10 mouse cellular contexts compared by ENCODE assay signal in genomic region chr3:144628005-144628914, GRCm38 (mm10). TPM values are rescaled to one million over a fixed set of nuclear protein-coding genes. Genes with fewer than 3 reads are reported as not detected.
DNase-seq lines count a peak whose midpoint lies in the region; ATAC-seq lines count a peak whose summit lies in the region.
"Had no signal": no experiment of that assay in that cellular context is flagged by ENCODE, and none has a peak within 500 bp of the region (broad histone marks: within the 10 kb centered on the region; RNA-seq: fewer than 3 reads in every experiment).

No protein-coding gene starts in this region.

- no peak overlapping the region for H3K4me2 ChIP-seq in heart, embryonic 16.5 days (ENCODE audit: low read depth, low read length)
- no peak overlapping the region for H3K4me2 ChIP-seq in kidney, embryonic 16.5 days (replicated peaks; ENCODE audit: low read depth, low read length)
- H3K4me2 ChIP-seq: midbrain, embryonic 11.5 days had no signal

- no peak overlapping the region for H3K4me3 ChIP-seq in heart, embryonic 16.5 days (ENCODE audit: low read length)
- no peak overlapping the region for H3K4me3 ChIP-seq in kidney, embryonic 16.5 days (ENCODE audit: low read length)

- H3K27ac ChIP-seq in heart, embryonic 16.5 days (ENCODE audit: low read length) = peak overlapping the region; percentile 15; the same call in 1 of the 2 replicates
- H3K27ac ChIP-seq in kidney, embryonic 16.5 days (ENCODE audit: low read length) = no peak overlapping the region

- no peaks in the 10 kb centered on the region for H3K36me3 ChIP-seq in heart, embryonic 16.5 days (ENCODE audit: control insufficient read depth, insufficient read depth)
- H3K36me3 ChIP-seq in kidney, embryonic 16.5 days (ENCODE audit: insufficient read depth, low read length) = no peaks in the 10 kb centered on the region

- no peak overlapping the region; the same call in 1 of the 2 replicates for H3K9ac ChIP-seq in heart, embryonic 16.5 days (ENCODE audit: low read length)
- no peak overlapping the region for H3K9ac ChIP-seq in kidney, embryonic 16.5 days (replicated peaks; ENCODE audit: low read length)

- H3K4me1 ChIP-seq in heart, embryonic 16.5 days (ENCODE audit: control insufficient read depth, insufficient read depth, low read length) = peaks cover 7% of the 10 kb centered on the region
- H3K4me1 ChIP-seq in kidney, embryonic 16.5 days (ENCODE audit: insufficient read depth, low read length) = no peaks in the 10 kb centered on the region

- WGBS in heart, embryonic 16.5 days = 33% methylated on average over 11 of the region's 11 CpGs
- 61% methylated on average over 11 of the region's 11 CpGs for WGBS in kidney, embryonic 16.5 days

- no peak for ATAC-seq in heart, embryonic 16.5 days (replicated peaks; ENCODE audit: extremely low read depth, insufficient read depth, low FRiP score)
- ATAC-seq in kidney, embryonic 16.5 days (ENCODE audit: low FRiP score, low TSS enrichment) = no peak

- 0 out of 2 replicates have a peak, but pooled peaks cover 2% of the 10 kb centered on the region for H3K9me3 ChIP-seq in heart, embryonic 16.5 days (replicated peaks; ENCODE audit: control insufficient read depth, low read length)
- H3K9me3 ChIP-seq in kidney, embryonic 16.5 days (ENCODE audit: low read length) = no peaks in the 10 kb centered on the region

- no peaks in the 10 kb centered on the region for H3K27me3 ChIP-seq in heart, embryonic 16.5 days (ENCODE audit: control insufficient read depth, insufficient read depth, low read length)
- H3K27me3 ChIP-seq in kidney, embryonic 16.5 days (ENCODE audit: insufficient read depth, low read length) = no peaks in the 10 kb centered on the region

- intact Hi-C loops in heart, postnatal 36 days (cut with DNase I) = loop anchor here (5.0 kb wide), 1 partner anchor 54 kb away; no protein-coding TSS in a partner anchor

- peak; percentile 28 for DNase-seq in heart, adult 8-10 months (ENCODE audit: low spot score)
- no peak for DNase-seq in heart, postnatal 36 days
- DNase-seq in adrenal gland, adult 8-10 months = peak; percentile 26
- DNase-seq in naive thymus-derived CD4-positive, alpha-beta T cell, adult 2 months (ENCODE audit: low read depth) = peak; percentile 43
- no peak for DNase-seq in ovary, postnatal 36 days (ENCODE audit: low spot score)
- DNase-seq in urinary bladder, postnatal 36 days (ENCODE audit: low spot score in 2 of 2) = no peak
- DNase-seq: gastrocnemius, postnatal 10 days had no signal

RNA-seq across cellular contexts. Expression of gene Selenof, which starts 58.2 kb away (rescaled TPM):
- total RNA-seq in heart, adult 8-10 months (2022) = 100 to 1,000 TPM; 133 to 136 (median 134) TPM
- 100 to 1,000 TPM; 134 to 135 TPM for total RNA-seq in heart, postnatal 36 days (2021)
- 100 to 1,000 TPM; 329 to 408 (median 334) TPM for total RNA-seq in adrenal gland, adult 8-10 months (2022)
- polyA plus RNA-seq in heart, embryonic 16.5 days (2015; fragmentation: Nextera tagmentation; extraction: Ambion mirVana) = 453 and 470 TPM in 2 replicates
- 645 and 709 TPM in 2 replicates for polyA plus RNA-seq in kidney, embryonic 16.5 days (2015; fragmentation: Nextera tagmentation; extraction: Ambion mirVana)

RNA-seq across cellular contexts. Expression of gene Hs2st1, which starts 58.3 kb away (rescaled TPM):
- 1 to 10 TPM; 6.7 to 9.6 (median 7.6) TPM for total RNA-seq in heart, adult 8-10 months (2022)
- 10 to 100 TPM in 1 of 2 experiments, 1 to 10 TPM in 1; 8.8 to 11.2 TPM for total RNA-seq in heart, postnatal 36 days (2021)
- 10 to 100 TPM; 14.7 to 23.9 (median 17.6) TPM for total RNA-seq in adrenal gland, adult 8-10 months (2022)
- polyA plus RNA-seq in heart, embryonic 16.5 days (2015; fragmentation: Nextera tagmentation; extraction: Ambion mirVana) = 6.3 and 6.6 TPM in 2 replicates
- 10.2 and 11.3 TPM in 2 replicates for polyA plus RNA-seq in kidney, embryonic 16.5 days (2015; fragmentation: Nextera tagmentation; extraction: Ambion mirVana)

Comparison
In these comparisons a context has a peak if more than half of its experiments do, and no peak if none do; other contexts are left out.
1. DNase-seq: peak in heart, adult 8-10 months (single experiment), adrenal gland, adult 8-10 months (single experiment) and naive thymus-derived CD4-positive, alpha-beta T cell, adult 2 months (single experiment); none in heart, postnatal 36 days (0 of 2), ovary, postnatal 36 days (single experiment) and urinary bladder, postnatal 36 days (0 of 2).